In genomic region chr3:58414234-58414938, GRCm38 (mm10) we compare ENCODE assay signal across 8 mouse cellular contexts. TPM values are rescaled to one million over a fixed set of nuclear protein-coding genes. Genes with fewer than 3 reads are reported as not detected.
DNase-seq lines count a peak whose midpoint lies in the region; ATAC-seq lines count a peak whose summit lies in the region.

Tsc22d2 (plus strand) TSS chr3:58414715.

- H3K9me3 ChIP-seq in hindbrain, embryonic 15.5 days: no peaks in the 10 kb centered on the region

- no peaks in the 10 kb centered on the region for H3K27me3 ChIP-seq in hindbrain, embryonic 15.5 days

- H3K27ac ChIP-seq in hindbrain, embryonic 15.5 days (replicated peaks): peak within 1 kb of the TSS; percentile 98

- peak within 1 kb of the TSS; percentile 98 for H3K9ac ChIP-seq in hindbrain, embryonic 15.5 days

- H3K4me2 ChIP-seq in hindbrain, embryonic 15.5 days: peak within 1 kb of the TSS; percentile 89

- H3K4me1 ChIP-seq in hindbrain, embryonic 15.5 days (replicated peaks): peaks cover 19% of the 10 kb centered on the region

- DNase-seq in ZHBTc4 (ENCODE audit: low read depth, low spot score): peak; percentile 96
- peak; percentile 99 for DNase-seq in cerebellum, postnatal 4 days (ENCODE audit: low spot score in 2 of 2)
- DNase-seq in gastrocnemius, adult 18-20 months (ENCODE audit: low spot score): peak; percentile 96
- DNase-seq in left cerebral cortex, adult 18-20 months (ENCODE audit: low spot score in 2 of 2): peak; percentile 98 to 99
- DNase-seq in lung, postnatal 4 days: peak; percentile 97 to 98
- DNase-seq in retina, postnatal 1 day: peak; percentile 96
- DNase-seq in thymus, postnatal 4 days: peak; percentile 100

- H3K36me3 ChIP-seq in hindbrain, embryonic 15.5 days: no peaks in the 10 kb centered on the region

- ATAC-seq in hindbrain, embryonic 15.5 days (ENCODE audit: low FRiP score, low read depth): peak; percentile 83

- peak within 1 kb of the TSS; percentile 93 for H3K4me3 ChIP-seq in hindbrain, embryonic 15.5 days

- under 1% methylated on average over 52 of the region's 52 CpGs for WGBS in hindbrain, embryonic 15.5 days

RNA-seq across cellular contexts. Expression of gene Tsc22d2, which starts in this region (rescaled TPM):
- total RNA-seq in gastrocnemius, adult 18-20 months (2021): 10 to 100 TPM; 21.3 to 26.5 TPM
- 8.4 and 9.3 TPM in 2 replicates for polyA plus RNA-seq in hindbrain, embryonic 15.5 days (2015; fragmentation: Nextera tagmentation; extraction: Ambion mirVana)
- 10 to 100 TPM; 37.4 to 38.8 TPM for total RNA-seq in left cerebral cortex, adult 18-20 months (2021)

Comparison
In these comparisons a context has a peak if more than half of its experiments do, and no peak if none do; other contexts are left out.
1. Peak in every context shown above with its lines: DNase-seq, ATAC-seq, H3K4me3 ChIP-seq and H3K27ac ChIP-seq.